Mouse (Mus musculus) intestine, embryonic 15.5 days (tissue): ENCODE results near the gene Galt. TPM values are rescaled to one million over a fixed set of nuclear protein-coding genes. Genes with fewer than 3 reads are reported as not detected.

Experiments
- ATAC-seq: fragments of 200-750 bp; cut with Nextera tagmentation; 2 replicates; pipeline ENCODE4 v1.8.0; 2017; ENCODE audit warnings: moderate TSS enrichment, moderate library complexity
- H3K27ac ChIP-seq: fragments of 300-500 bp; sonication (generic); 2 replicates; pipeline ENCODE4 v1.5.1; 2015; ENCODE audit warnings: mild to moderate bottlenecking, inconsistent platforms
- H3K27me3 ChIP-seq: fragments of 300-500 bp; sonication (generic); replicated peaks from 2 replicates; pipeline ENCODE4 v1.6.1; 2015; ENCODE audit warnings: inconsistent platforms
- H3K36me3 ChIP-seq: fragments of 300-500 bp; sonication (generic); 2 replicates; pipeline ENCODE4 v1.6.1; 2015; ENCODE audit warnings: inconsistent platforms
- H3K4me1 ChIP-seq: fragments of 300-500 bp; sonication (generic); replicated peaks from 2 replicates; pipeline ENCODE4 v1.6.1; 2015; ENCODE audit warnings: inconsistent platforms
- H3K4me2 ChIP-seq: fragments of 300-500 bp; sonication (generic); replicated peaks from 2 replicates; pipeline ENCODE4 v1.6.1; 2015; ENCODE audit warnings: mild to moderate bottlenecking, inconsistent platforms
- H3K4me3 ChIP-seq: fragments of 300-500 bp; sonication (generic); replicated peaks from 2 replicates; pipeline ENCODE4 v1.5.1; 2015; ENCODE audit warnings: inconsistent platforms
- H3K9ac ChIP-seq: fragments of 300-500 bp; sonication (generic); 2 replicates; pipeline ENCODE4 v1.6.1; 2015; ENCODE audit warnings: inconsistent platforms
- H3K9me3 ChIP-seq: fragments of 300-500 bp; sonication (generic); 2 replicates; pipeline ENCODE4 v1.6.1; 2016; ENCODE audit warnings: inconsistent platforms
- WGBS: fragments of 180-500 bp; shearing (Covaris S2); methylation state at CpG from one replicate; pipeline ENCODE4 v1.1.7; 2015; 5-methylcytosine and 5-hydroxymethylcytosine counted together
- polyA plus RNA-seq: library from polyadenylated mRNA; unstranded; fragments of >200 nt; fragmentation: Nextera tagmentation; extraction: Ambion mirVana; gene quantifications from 2 replicates; pipeline ENCODE4 v1.2.1, GENCODE M21; 2015

Galt gene
- 64.8 and 70.9 TPM in 2 replicates for polyA plus RNA-seq

GRCm38 (mm10) chr4:41754797-41755337 lies at the start of gene Galt:
Galt (plus strand) TSS chr4:41755228.
- ATAC-seq, result peak; percentile 67
- H3K4me3 ChIP-seq, result peak within 1 kb of the TSS; percentile 60

GRCm38 (mm10) chr4:41705922-41706754 lies 48.9 kb upstream of the Galt start:
- Histone ChIP-seq H3K27me3 (0 out of 2 replicates have a peak, but pooled peaks cover 4% of the 10 kb centered on the region), H3K36me3 (no peaks in the 10 kb centered on the region), H3K9me3 (no peaks in the 10 kb centered on the region), H3K4me2 (no peak overlapping the region), H3K4me1 (peaks cover 15% of the 10 kb centered on the region), H3K9ac (no peak overlapping the region), H3K27ac (no peak overlapping the region), H3K4me3 (no peak overlapping the region)
- 65% methylated on average over 19 of the region's 19 CpGs for WGBS
- ATAC-seq, result no peak

More at GRCm38 (mm10) chr4:41754797-41755337, at the start of gene Galt:
- Histone ChIP-seq H3K4me2 (peak within 1 kb of the TSS; percentile 88), H3K27me3 (no peaks in the 10 kb centered on the region), H3K9ac (peak within 1 kb of the TSS; percentile 75), H3K27ac (peak within 1 kb of the TSS; percentile 84), H3K9me3 (no peaks in the 10 kb centered on the region), H3K36me3 (0 out of 2 replicates have a peak, but pooled peaks cover 5% of the 10 kb centered on the region), H3K4me1 (peaks cover 19% of the 10 kb centered on the region)
- WGBS, result 9% methylated on average over 14 of the region's 14 CpGs

- WGBS, result 3% methylated on average over 13 of the region's 13 CpGs
- Histone ChIP-seq H3K27ac (no peak overlapping the region), H3K27me3 (0 out of 2 replicates have a peak, but pooled peaks cover 4% of the 10 kb centered on the region), H3K4me2 (0 out of 2 replicates have a peak overlapping the region, but pooled peaks have one; percentile 39), H3K4me3 (no peak overlapping the region), H3K9ac (no peak overlapping the region), H3K36me3 (no peaks in the 10 kb centered on the region), H3K4me1 (peaks cover 24% of the 10 kb centered on the region), H3K9me3 (no peaks in the 10 kb centered on the region)
- peak; percentile 76 for ATAC-seq
Measured at GRCm38 (mm10) chr4:41707011-41707535, 48.0 kb upstream of the Galt start.

- no peaks in the 10 kb centered on the region for H3K36me3 ChIP-seq
- 33% methylated on average over 8 of the region's 8 CpGs for WGBS
- H3K4me1 ChIP-seq, result peaks cover 30% of the 10 kb centered on the region
- 0 out of 2 replicates have a peak, but pooled peaks cover 4% of the 10 kb centered on the region for H3K27me3 ChIP-seq
- H3K9me3 ChIP-seq, result no peaks in the 10 kb centered on the region
- no peak overlapping the region for H3K9ac ChIP-seq
- H3K4me3 ChIP-seq, result no peak overlapping the region
- no peak for ATAC-seq
- H3K4me2 ChIP-seq, result peak overlapping the region; percentile 34
- H3K27ac ChIP-seq, result no peak overlapping the region
Measured at GRCm38 (mm10) chr4:41708192-41708745, 46.8 kb upstream of the Galt start.

- H3K4me2 ChIP-seq, result no peak overlapping the region
- H3K4me1 ChIP-seq, result peaks cover 31% of the 10 kb centered on the region
- H3K9me3 ChIP-seq, result no peaks in the 10 kb centered on the region
- no peaks in the 10 kb centered on the region for H3K36me3 ChIP-seq
- 65% methylated on average over 4 of the region's 4 CpGs for WGBS
- H3K4me3 ChIP-seq, result no peak overlapping the region
- no peak for ATAC-seq
- H3K27me3 ChIP-seq, result 0 out of 2 replicates have a peak, but pooled peaks cover 3% of the 10 kb centered on the region
- no peak overlapping the region for H3K27ac ChIP-seq
- no peak overlapping the region for H3K9ac ChIP-seq
Measured at GRCm38 (mm10) chr4:41710229-41710628, 44.8 kb upstream of the Galt start.

GRCm38 (mm10) chr4:41711705-41712375 lies 43.2 kb upstream of the Galt start:
- H3K36me3 ChIP-seq, result no peaks in the 10 kb centered on the region
- WGBS, result 74% methylated on average over 16 of the region's 16 CpGs
- ATAC-seq, result no peak
- peak overlapping the region; percentile 90 for H3K9ac ChIP-seq
- peak overlapping the region; percentile 72 for H3K4me3 ChIP-seq
- H3K4me1 ChIP-seq, result peaks cover 31% of the 10 kb centered on the region
- H3K27me3 ChIP-seq, result no peaks in the 10 kb centered on the region
- peak overlapping the region; percentile 93 for H3K4me2 ChIP-seq
- no peak overlapping the region for H3K27ac ChIP-seq
- no peaks in the 10 kb centered on the region for H3K9me3 ChIP-seq

- Histone ChIP-seq H3K36me3 (no peaks in the 10 kb centered on the region; the same call in 1 of the 2 replicates), H3K4me2 (peak overlapping the region; percentile 93), H3K27me3 (no peaks in the 10 kb centered on the region), H3K4me3 (peak overlapping the region; percentile 72), H3K4me1 (peaks cover 23% of the 10 kb centered on the region), H3K9ac (peak overlapping the region; percentile 90), H3K9me3 (no peaks in the 10 kb centered on the region), H3K27ac (0 out of 2 replicates have a peak overlapping the region, but pooled peaks have one; percentile 64)
- WGBS, result 39% methylated on average over 31 of the region's 31 CpGs
- ATAC-seq, result peak; percentile 44; the same call in 1 of the 2 replicates
Measured at GRCm38 (mm10) chr4:41712421-41713196, 42.4 kb upstream of the Galt start.

GRCm38 (mm10) chr4:41713197-41714067 lies 41.6 kb upstream of the Galt start, which contains the start of gene Rpp25l:
Rpp25l (minus strand) TSS chr4:41713534.
- Histone ChIP-seq H3K27ac (peak within 1 kb of the TSS; percentile 64; the same call in 1 of the 2 replicates), H3K9ac (peak within 1 kb of the TSS; percentile 90), H3K36me3 (peaks cover 8% of the 10 kb centered on the region), H3K4me2 (peak within 1 kb of the TSS; percentile 93), H3K4me1 (peaks cover 20% of the 10 kb centered on the region), H3K4me3 (peak within 1 kb of the TSS; percentile 72), H3K27me3 (no peaks in the 10 kb centered on the region), H3K9me3 (no peaks in the 10 kb centered on the region)
- under 1% methylated on average over 61 of the region's 61 CpGs for WGBS
- peak; percentile 89 for ATAC-seq

- Histone ChIP-seq H3K27me3 (no peaks in the 10 kb centered on the region), H3K4me2 (peak overlapping the region; percentile 93), H3K4me1 (peaks cover 20% of the 10 kb centered on the region), H3K9me3 (no peaks in the 10 kb centered on the region), H3K9ac (no peak overlapping the region), H3K36me3 (peaks cover 11% of the 10 kb centered on the region), H3K27ac (no peak overlapping the region), H3K4me3 (no peak overlapping the region)
- 20% methylated on average over 8 of the region's 8 CpGs for WGBS
- no peak for ATAC-seq
Measured at GRCm38 (mm10) chr4:41714276-41714675, 40.8 kb upstream of the Galt start.

GRCm38 (mm10) chr4:41715082-41715481 lies 39.9 kb upstream of the Galt start:
- H3K36me3 ChIP-seq, result peaks cover 11% of the 10 kb centered on the region
- H3K4me1 ChIP-seq, result peaks cover 20% of the 10 kb centered on the region
- no peak for ATAC-seq
- H3K9me3 ChIP-seq, result no peaks in the 10 kb centered on the region
- no peak overlapping the region for H3K9ac ChIP-seq
- no peak overlapping the region for H3K4me2 ChIP-seq
- H3K27me3 ChIP-seq, result no peaks in the 10 kb centered on the region
- 81% methylated on average over 8 of the region's 8 CpGs for WGBS
- H3K4me3 ChIP-seq, result no peak overlapping the region
- no peak overlapping the region for H3K27ac ChIP-seq
